Mouse (Mus musculus) liver, embryonic 15.5 days (tissue): ENCODE data around the gene Zfp46. TPM values are rescaled to one million over a fixed set of nuclear protein-coding genes. Genes with fewer than 3 reads are reported as not detected.

ENCODE experiments used
- ATAC-seq: fragments of 200-750 bp; cut with Nextera tagmentation; 2 replicates; pipeline ENCODE4 v1.8.0; 2017; ENCODE audit warnings: moderate number of reproducible peaks, mild to moderate bottlenecking, moderate library complexity; ENCODE audit not compliant: insufficient read depth
- H3K27ac ChIP-seq: fragments of 300-500 bp; sonication (generic); replicated peaks from 2 replicates; pipeline ENCODE4 v1.5.1; 2015; ENCODE audit warnings: mild to moderate bottlenecking, inconsistent platforms
- H3K27me3 ChIP-seq: fragments of 300-500 bp; sonication (generic); 2 replicates; pipeline ENCODE4 v1.6.1; 2015; ENCODE audit warnings: mild to moderate bottlenecking, inconsistent platforms
- H3K36me3 ChIP-seq: fragments of 300-500 bp; sonication (generic); replicated peaks from 2 replicates; pipeline ENCODE4 v1.6.1; 2015; ENCODE audit warnings: moderate library complexity, mild to moderate bottlenecking, inconsistent platforms
- H3K4me1 ChIP-seq: fragments of 300-500 bp; sonication (generic); replicated peaks from 2 replicates; pipeline ENCODE4 v1.6.1; 2015; ENCODE audit warnings: inconsistent platforms
- H3K4me2 ChIP-seq: fragments of 300-500 bp; sonication (generic); 2 replicates; pipeline ENCODE4 v1.6.1; 2015; ENCODE audit warnings: moderate library complexity, mild to moderate bottlenecking, inconsistent platforms
- H3K4me3 ChIP-seq: fragments of 300-500 bp; sonication (generic); replicated peaks from 2 replicates; pipeline ENCODE4 v1.5.1; 2015; ENCODE audit warnings: mild to moderate bottlenecking, inconsistent platforms
- H3K9ac ChIP-seq: fragments of 300-500 bp; sonication (generic); 2 replicates; pipeline ENCODE4 v1.6.1; 2015; ENCODE audit warnings: moderate library complexity, mild to moderate bottlenecking, inconsistent platforms
- H3K9me3 ChIP-seq: fragments of 300-500 bp; sonication (generic); replicated peaks from 2 replicates; pipeline ENCODE4 v1.6.1; 2016; ENCODE audit warnings: inconsistent platforms
- WGBS: fragments of 180-500 bp; shearing (Covaris S2); methylation state at CpG from one replicate; pipeline ENCODE4 v1.1.7; 2015; ENCODE audit warnings: mixed read lengths; ENCODE audit not compliant: insufficient replicate concordance; 5-methylcytosine and 5-hydroxymethylcytosine counted together
- polyA plus RNA-seq: library from polyadenylated mRNA; unstranded; fragments of >200 nt; fragmentation: Nextera tagmentation; extraction: Ambion mirVana; gene quantifications from 2 replicates; pipeline ENCODE4 v1.2.1, GENCODE M21; 2015

Gene Zfp46
- 2.6 and 3.4 TPM in 2 replicates for polyA plus RNA-seq

DNA sequence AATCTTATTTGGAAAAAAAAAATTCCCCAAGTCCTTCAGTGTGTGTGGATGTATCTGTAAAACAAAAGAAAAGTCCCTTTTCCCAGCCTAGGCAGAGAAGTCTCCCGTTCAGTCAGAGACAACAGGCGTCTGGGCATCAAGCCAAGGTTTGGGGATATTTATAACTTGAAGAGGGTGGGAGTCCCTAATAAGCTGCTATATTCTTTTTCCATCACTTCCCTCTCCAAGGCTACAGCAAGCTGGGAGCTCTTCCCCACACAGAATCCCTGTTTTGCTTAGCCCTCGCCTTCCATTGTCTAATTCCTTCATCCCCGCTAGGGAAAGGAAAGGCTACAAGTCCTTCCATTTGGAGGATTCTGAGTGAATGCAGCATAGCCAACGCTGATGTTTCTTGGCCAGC, at the start of gene Zfp46:
Zfp46 (plus strand) TSS at position 229 of the 400 bp plus-strand sequence.
- Histone ChIP-seq H3K4me1 (peaks cover 24% of the 10 kb centered on the region), H3K9me3 (no peaks in the 10 kb centered on the region), H3K36me3 (peaks cover 20% of the 10 kb centered on the region), H3K27me3 (peaks cover 5% of the 10 kb centered on the region; the same call in 1 of the 2 replicates), H3K4me2 (peak within 1 kb of the TSS; percentile 87), H3K4me3 (peak within 1 kb of the TSS; percentile 69), H3K27ac (peak within 1 kb of the TSS; percentile 86), H3K9ac (peak within 1 kb of the TSS; percentile 56)
- 56% methylated on average over 5 of the region's 5 CpGs for WGBS
- ATAC-seq, result no peak

DNA sequence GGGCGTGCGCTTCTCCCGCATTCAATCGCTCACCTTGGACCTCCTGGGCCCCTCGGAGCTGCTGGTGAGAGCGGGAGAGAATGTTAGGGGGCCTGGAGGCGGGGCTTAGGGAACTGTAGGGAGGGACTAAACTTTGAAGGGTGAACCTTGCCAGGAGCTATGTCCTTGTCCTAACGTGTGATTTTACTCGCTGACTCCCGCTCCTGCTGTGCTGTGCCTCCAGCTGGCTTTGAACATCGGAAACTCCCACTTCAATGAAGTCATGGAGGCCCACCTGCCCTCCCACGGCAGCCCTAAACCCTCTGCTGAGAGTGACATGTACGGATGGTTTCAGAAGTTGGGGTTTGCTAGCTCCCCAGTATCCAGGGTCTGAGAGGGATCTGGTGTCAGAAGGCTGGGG, 45.8 kb upstream of the Zfp46 start:
- 23% methylated on average over 13 of the region's 13 CpGs for WGBS
- Histone ChIP-seq H3K4me3 (no peak overlapping the region), H3K9ac (no peak overlapping the region), H3K36me3 (0 out of 2 replicates have a peak, but pooled peaks cover 8% of the 10 kb centered on the region), H3K27ac (no peak overlapping the region), H3K4me2 (no peak overlapping the region), H3K9me3 (no peaks in the 10 kb centered on the region), H3K4me1 (no peaks in the 10 kb centered on the region), H3K27me3 (peaks cover 80% of the 10 kb centered on the region)
- no peak for ATAC-seq

DNA sequence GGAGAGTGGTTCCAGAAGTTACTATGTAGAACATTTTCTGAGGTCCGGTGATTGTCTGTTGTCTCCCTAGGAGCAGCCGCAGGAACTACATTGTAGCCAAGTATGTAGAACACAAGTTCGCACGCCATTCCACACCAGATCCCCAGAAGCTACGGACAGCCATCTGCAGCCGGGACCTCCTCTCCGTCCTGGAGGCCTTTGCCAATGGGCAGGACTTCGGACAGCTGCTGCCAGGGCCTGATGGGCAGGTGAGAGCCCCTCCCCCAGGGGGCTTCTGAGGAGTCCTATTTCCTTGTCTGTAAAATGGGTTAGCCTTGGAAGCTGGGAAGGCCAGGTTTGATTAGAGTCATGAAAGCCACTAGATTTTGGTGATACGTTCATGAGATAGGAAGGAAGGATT, 45.4 kb upstream of the Zfp46 start:
- Histone ChIP-seq H3K4me1 (no peaks in the 10 kb centered on the region), H3K27ac (no peak overlapping the region), H3K27me3 (peaks cover 80% of the 10 kb centered on the region), H3K36me3 (0 out of 2 replicates have a peak, but pooled peaks cover 8% of the 10 kb centered on the region), H3K4me2 (no peak overlapping the region), H3K4me3 (no peak overlapping the region), H3K9ac (no peak overlapping the region), H3K9me3 (no peaks in the 10 kb centered on the region)
- WGBS, result 51% methylated on average over 9 of the region's 9 CpGs
- no peak for ATAC-seq

DNA sequence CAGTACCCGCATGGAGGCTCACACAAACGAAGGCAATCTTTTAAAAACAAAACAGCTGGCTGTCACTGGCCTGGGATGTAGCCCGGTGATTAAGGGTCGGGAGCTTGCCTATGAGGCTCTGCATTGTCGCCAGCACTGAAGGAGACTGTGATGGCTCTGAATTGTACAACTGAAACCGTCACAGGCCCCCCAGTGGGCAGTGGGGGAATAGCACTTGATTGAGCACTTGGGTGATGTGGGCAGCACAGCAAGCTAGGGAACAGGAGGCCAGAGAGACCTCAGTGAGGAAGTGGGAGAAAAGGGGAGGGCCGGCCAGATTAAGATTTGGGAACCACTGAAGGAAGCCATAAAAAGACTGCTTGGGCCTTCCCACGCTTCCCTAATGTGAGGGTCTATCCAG, 44.9 kb upstream of the Zfp46 start:
- Histone ChIP-seq H3K9ac (no peak overlapping the region), H3K4me1 (no peaks in the 10 kb centered on the region), H3K36me3 (0 out of 2 replicates have a peak, but pooled peaks cover 8% of the 10 kb centered on the region), H3K9me3 (no peaks in the 10 kb centered on the region), H3K4me2 (no peak overlapping the region), H3K27ac (no peak overlapping the region), H3K4me3 (no peak overlapping the region), H3K27me3 (peaks cover 83% of the 10 kb centered on the region)
- ATAC-seq, result peak; percentile 26; the same call in 1 of the 2 replicates
- WGBS, result 7% methylated on average over 8 of the region's 8 CpGs

DNA sequence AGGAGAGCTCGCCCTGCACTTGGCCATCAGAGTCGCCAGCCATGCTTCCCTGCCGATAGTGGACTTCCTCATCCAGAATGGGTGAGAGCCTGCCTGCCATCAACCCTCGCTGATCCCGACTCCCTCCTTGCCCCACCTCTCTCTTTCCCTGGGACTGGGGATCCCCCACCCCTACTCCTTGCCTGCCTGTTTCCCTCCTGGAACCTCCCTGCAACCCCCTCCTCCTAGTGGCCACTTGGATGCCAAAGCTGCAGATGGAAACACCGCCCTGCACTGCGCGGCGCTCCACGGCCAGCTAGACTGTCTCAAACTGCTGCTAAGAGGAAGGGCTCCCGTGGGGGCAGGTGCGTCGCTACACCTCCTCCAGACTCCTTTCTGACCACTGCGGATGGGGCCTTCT, 44.4 kb upstream of the Zfp46 start:
- H3K27me3 ChIP-seq, result peaks cover 88% of the 10 kb centered on the region
- no peak overlapping the region for H3K4me3 ChIP-seq
- ATAC-seq, result no peak
- H3K4me1 ChIP-seq, result no peaks in the 10 kb centered on the region
- no peaks in the 10 kb centered on the region for H3K9me3 ChIP-seq
- no peak overlapping the region for H3K27ac ChIP-seq
- WGBS, result 45% methylated on average over 14 of the region's 14 CpGs
- H3K4me2 ChIP-seq, result no peak overlapping the region
- 0 out of 2 replicates have a peak, but pooled peaks cover 8% of the 10 kb centered on the region for H3K36me3 ChIP-seq
- H3K9ac ChIP-seq, result no peak overlapping the region

DNA sequence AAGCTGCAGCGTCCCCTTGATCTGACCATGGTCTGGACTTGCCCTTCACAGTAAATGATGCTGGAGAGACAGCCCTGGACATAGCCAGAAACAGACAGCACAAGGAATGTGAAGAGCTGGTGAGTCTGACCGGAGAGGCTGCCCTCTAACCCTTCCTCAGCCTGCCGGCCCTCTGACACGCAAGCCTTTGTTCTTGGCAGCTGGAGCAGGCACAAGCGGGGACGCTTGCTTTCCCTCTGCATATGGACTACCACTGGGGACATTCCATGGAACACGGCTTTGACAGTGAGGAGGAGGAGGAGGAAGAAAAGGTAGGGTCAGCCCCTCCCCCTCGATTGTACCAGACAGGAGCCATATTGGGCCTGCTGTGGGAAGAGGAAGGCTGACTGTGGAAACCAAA, 43.5 kb upstream of the Zfp46 start:
- Histone ChIP-seq H3K27me3 (peaks cover 95% of the 10 kb centered on the region), H3K4me2 (no peak overlapping the region), H3K9ac (no peak overlapping the region), H3K4me1 (no peaks in the 10 kb centered on the region), H3K9me3 (no peaks in the 10 kb centered on the region), H3K36me3 (0 out of 2 replicates have a peak, but pooled peaks cover 7% of the 10 kb centered on the region), H3K27ac (no peak overlapping the region), H3K4me3 (no peak overlapping the region)
- 60% methylated on average over 8 of the region's 8 CpGs for WGBS
- ATAC-seq, result no peak

DNA sequence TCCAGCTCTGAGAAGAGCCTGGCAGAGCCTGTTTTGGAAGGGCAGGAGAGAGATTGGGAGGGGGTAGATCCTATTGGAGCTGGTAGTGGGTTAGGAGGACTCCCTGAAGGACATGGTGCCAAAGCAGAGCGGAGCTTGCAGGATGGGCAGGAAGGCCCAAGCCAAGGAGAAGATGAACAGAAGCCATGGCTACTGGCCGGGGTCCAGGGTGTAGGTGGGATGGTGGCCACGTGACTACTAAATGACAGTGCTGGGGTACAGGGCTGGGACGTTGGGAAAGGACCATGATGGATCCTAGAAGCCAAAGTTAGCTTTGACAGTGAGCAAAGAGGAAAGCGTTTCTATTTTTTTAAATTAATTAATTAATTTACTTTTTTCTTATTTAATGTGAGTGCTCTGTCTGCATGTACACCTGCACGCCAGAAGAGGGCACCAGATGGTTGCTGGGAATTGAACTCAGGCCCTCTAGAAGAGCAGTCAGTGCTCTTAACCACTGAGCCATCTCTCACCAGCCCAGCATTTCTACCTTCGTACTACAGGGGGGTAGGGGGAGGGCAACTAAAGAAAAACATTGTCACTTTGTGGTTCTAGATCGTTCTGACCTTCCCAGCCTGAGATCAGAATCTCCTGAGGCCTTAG, 42.3 kb upstream of the Zfp46 start:
- 0 out of 2 replicates have a peak, but pooled peaks cover 5% of the 10 kb centered on the region for H3K36me3 ChIP-seq
- ATAC-seq, result no peak
- H3K27me3 ChIP-seq, result peaks cover 95% of the 10 kb centered on the region
- H3K27ac ChIP-seq, result no peak overlapping the region
- H3K4me2 ChIP-seq, result no peak overlapping the region
- H3K9ac ChIP-seq, result no peak overlapping the region
- H3K9me3 ChIP-seq, result no peaks in the 10 kb centered on the region
- whole genome bisulfite sequencing, result 23% methylated on average over 8 of the region's 8 CpGs
- peaks cover 7% of the 10 kb centered on the region for H3K4me1 ChIP-seq
- no peak overlapping the region for H3K4me3 ChIP-seq

DNA sequence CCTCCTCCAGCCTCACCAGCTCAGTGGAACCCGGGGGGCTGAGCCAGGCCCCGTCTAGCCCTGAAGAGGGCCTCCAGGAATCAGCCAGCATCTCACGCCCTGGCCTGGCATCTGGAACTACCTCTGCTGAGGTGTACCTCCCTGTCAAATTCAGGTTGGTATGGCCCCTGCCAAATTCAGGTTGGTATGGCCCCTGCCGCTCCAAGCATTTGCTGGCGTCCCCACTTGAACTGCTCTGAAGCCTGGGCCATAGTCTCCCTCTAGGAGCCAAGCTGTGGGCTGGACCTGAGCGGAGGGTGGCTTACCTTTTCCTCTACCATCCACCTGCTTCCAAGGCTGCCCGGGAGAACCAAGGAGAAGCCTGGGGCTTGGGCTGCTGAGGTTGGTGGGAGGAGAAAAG, 41.8 kb upstream of the Zfp46 start:
- Histone ChIP-seq H3K36me3 (0 out of 2 replicates have a peak, but pooled peaks cover 5% of the 10 kb centered on the region), H3K4me1 (peaks cover 11% of the 10 kb centered on the region), H3K9ac (no peak overlapping the region), H3K27ac (no peak overlapping the region), H3K4me3 (no peak overlapping the region), H3K9me3 (no peaks in the 10 kb centered on the region), H3K4me2 (no peak overlapping the region), H3K27me3 (peaks cover 95% of the 10 kb centered on the region)
- ATAC-seq, result no peak
- WGBS, result 69% methylated on average over 7 of the region's 7 CpGs

DNA sequence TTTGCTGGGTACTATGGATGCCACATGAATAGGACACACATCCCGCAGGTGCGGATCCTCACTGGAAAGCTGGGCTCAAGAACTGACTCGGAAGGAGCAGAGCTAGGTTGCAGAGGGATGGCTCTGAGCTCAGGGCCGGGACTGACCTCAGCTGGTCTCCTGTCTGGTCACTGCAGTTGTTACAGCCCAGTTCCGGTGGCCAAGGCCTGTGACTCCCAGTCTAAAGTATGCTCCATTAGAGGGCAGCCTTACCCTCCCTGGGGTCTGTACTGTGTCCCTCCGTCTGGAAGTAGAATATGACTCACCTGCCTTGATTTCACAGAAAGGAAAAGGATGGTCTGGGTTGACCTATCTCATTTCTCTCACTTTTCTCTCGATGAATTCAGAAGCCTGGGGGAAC, 40.3 kb upstream of the Zfp46 start:
- Histone ChIP-seq H3K27me3 (peaks cover 95% of the 10 kb centered on the region), H3K36me3 (no peaks in the 10 kb centered on the region)
- 46% methylated on average over 7 of the region's 7 CpGs for WGBS

DNA sequence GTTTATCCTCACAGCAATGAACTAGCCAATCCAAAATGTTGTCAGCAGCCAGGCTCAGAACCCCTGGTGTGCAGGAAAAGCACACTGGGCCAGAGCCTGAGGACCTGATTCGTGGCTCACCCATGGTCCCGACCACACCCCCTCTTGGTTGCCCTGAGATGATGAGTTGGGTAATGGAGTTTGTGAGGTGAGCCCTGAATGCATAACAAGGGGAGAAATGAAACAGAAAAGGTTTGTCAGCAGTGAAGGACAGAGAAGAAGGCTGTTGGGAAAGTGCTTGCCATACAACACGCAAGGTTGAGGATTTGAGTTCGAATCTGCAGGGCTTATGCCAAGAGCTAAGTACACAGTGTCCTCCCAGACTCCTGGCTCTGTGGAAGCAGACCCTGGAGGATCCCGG, 38.8 kb upstream of the Zfp46 start:
- Histone ChIP-seq H3K4me3 (no peak overlapping the region), H3K27ac (no peak overlapping the region), H3K4me1 (peaks cover 24% of the 10 kb centered on the region), H3K4me2 (no peak overlapping the region), H3K9ac (no peak overlapping the region), H3K36me3 (no peaks in the 10 kb centered on the region), H3K9me3 (no peaks in the 10 kb centered on the region), H3K27me3 (peaks cover 97% of the 10 kb centered on the region)
- 29% methylated on average over 5 of the region's 5 CpGs for WGBS
- ATAC-seq, result no peak

More for the DNA sequence above, 40.3 kb upstream of the Zfp46 start:
- Histone ChIP-seq H3K9ac (no peak overlapping the region), H3K4me2 (no peak overlapping the region), H3K4me3 (no peak overlapping the region), H3K27ac (no peak overlapping the region), H3K9me3 (no peaks in the 10 kb centered on the region), H3K4me1 (peaks cover 12% of the 10 kb centered on the region)
- no peak for ATAC-seq

DNA sequence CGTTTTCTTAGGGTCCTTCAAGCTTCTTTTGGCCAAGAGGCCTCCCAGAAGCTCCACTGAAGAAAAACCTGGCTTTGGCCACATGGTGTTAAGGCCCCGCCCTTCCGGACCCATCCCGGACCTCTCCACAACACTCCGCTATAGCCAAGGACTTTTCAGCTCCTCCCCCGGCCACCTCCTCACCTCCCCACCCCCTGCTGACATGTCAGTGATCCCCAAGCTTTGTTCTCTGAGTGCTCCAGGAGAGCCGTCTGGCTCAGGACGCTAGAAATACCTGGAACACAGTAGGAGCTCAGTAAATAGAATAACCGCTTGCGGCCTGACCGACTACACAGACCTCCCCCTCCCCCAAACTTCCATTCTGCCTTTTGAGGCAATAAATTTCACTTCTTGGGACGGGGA, 37.9 kb upstream of the Zfp46 start:
- Histone ChIP-seq H3K9ac (no peak overlapping the region), H3K9me3 (no peaks in the 10 kb centered on the region), H3K36me3 (no peaks in the 10 kb centered on the region), H3K4me1 (peaks cover 24% of the 10 kb centered on the region), H3K4me3 (peak overlapping the region; percentile 54; the same call in 1 of the 2 replicates), H3K27me3 (peaks cover 93% of the 10 kb centered on the region), H3K4me2 (peak overlapping the region; percentile 53), H3K27ac (no peak overlapping the region)
- 3% methylated on average over 12 of the region's 12 CpGs for WGBS
- ATAC-seq, result 0 out of 2 replicates have a peak, but pooled peaks have one; percentile 40

DNA sequence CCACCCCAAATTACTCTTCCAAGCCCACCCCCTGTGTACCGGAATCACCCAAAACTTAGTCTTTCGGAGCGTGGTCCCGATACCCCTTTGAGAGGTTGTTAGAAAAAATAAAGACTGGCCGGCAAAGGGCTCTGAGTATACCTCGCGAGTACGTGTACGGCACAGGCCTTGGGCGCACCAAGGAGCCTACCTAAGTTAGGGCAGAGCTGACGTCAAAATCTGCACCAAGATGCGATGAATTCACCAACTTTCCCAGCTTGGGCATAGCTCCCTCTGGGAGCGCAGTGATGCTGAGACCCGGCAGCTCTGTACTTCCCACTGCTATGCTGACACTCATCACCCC, 37.1 kb upstream of the Zfp46 start:
- H3K4me2 ChIP-seq, result peak overlapping the region; percentile 53
- peak overlapping the region; percentile 54 for H3K4me3 ChIP-seq
- H3K36me3 ChIP-seq, result no peaks in the 10 kb centered on the region
- peaks cover 24% of the 10 kb centered on the region for H3K4me1 ChIP-seq
- 1% methylated on average over 14 of the region's 14 CpGs for WGBS
- no peaks in the 10 kb centered on the region for H3K9me3 ChIP-seq
- H3K27me3 ChIP-seq, result peaks cover 95% of the 10 kb centered on the region
- no peak; the same call in 1 of the 2 replicates for ATAC-seq
- H3K27ac ChIP-seq, result no peak overlapping the region
- H3K9ac ChIP-seq, result no peak overlapping the region
